Mouse (Mus musculus) midbrain, embryonic 11.5 days (tissue): ENCODE measurements around the gene Igf2r. TPM values are rescaled to one million over a fixed set of nuclear protein-coding genes. Genes with fewer than 3 reads are reported as not detected.

ENCODE experiments used
- ATAC-seq: fragments of 200-750 bp; cut with Nextera tagmentation; 2 replicates; pipeline ENCODE4 v1.8.0; 2017; ENCODE audit warnings: moderate TSS enrichment, moderate library complexity; ENCODE audit not compliant: low FRiP score
- DNase-seq: peaks from one replicate; pipeline ENCODE4 v3.0.0; 2015; ENCODE audit warnings: low spot score; ENCODE audit errors: missing footprints
- H3K27ac ChIP-seq: fragments of 300-500 bp; sonication (generic); 2 replicates; pipeline ENCODE4 v1.5.1; 2014; ENCODE audit warnings: low read depth, low read length
- H3K27me3 ChIP-seq: fragments of 300-500 bp; sonication (generic); 2 replicates; pipeline ENCODE4 v1.6.1; 2014; ENCODE audit warnings: mild to moderate bottlenecking, low read length, moderate library complexity, mixed read lengths; ENCODE audit not compliant: control insufficient read depth, insufficient read depth
- H3K36me3 ChIP-seq: fragments of 300-500 bp; sonication (generic); 2 replicates; pipeline ENCODE4 v1.6.1; 2014; ENCODE audit warnings: mild to moderate bottlenecking, low read length, moderate library complexity, mixed read lengths; ENCODE audit not compliant: control insufficient read depth, insufficient read depth
- H3K4me1 ChIP-seq: fragments of 300-500 bp; sonication (generic); 2 replicates; pipeline ENCODE4 v1.6.1; 2014; ENCODE audit warnings: low read length; ENCODE audit not compliant: control insufficient read depth, insufficient read depth
- H3K4me2 ChIP-seq: fragments of 300-500 bp; sonication (generic); 2 replicates; pipeline ENCODE4 v1.6.1; 2014; ENCODE audit warnings: mild to moderate bottlenecking, moderate library complexity
- H3K4me3 ChIP-seq: fragments of 300-500 bp; sonication (generic); 2 replicates; pipeline ENCODE4 v1.5.1; 2014; ENCODE audit warnings: low read depth, low read length
- H3K9ac ChIP-seq: fragments of 300-500 bp; sonication (generic); 2 replicates; pipeline ENCODE4 v1.6.1; 2014; ENCODE audit warnings: low read length
- H3K9me3 ChIP-seq: fragments of 300-500 bp; sonication (generic); 2 replicates; pipeline ENCODE4 v1.6.1; 2016; ENCODE audit warnings: low read length; ENCODE audit not compliant: control insufficient read depth
- WGBS: fragments of 180-500 bp; shearing (Covaris S2); extraction: QIAGEN DNeasy Blood & Tissue Kit; methylation state at CpG from one replicate; pipeline ENCODE4 v1.1.7; 2014; 5-methylcytosine and 5-hydroxymethylcytosine counted together
- polyA plus RNA-seq: library from polyadenylated mRNA; unstranded; fragments of >200 nt; fragmentation: Nextera tagmentation; extraction: Ambion mirVana; gene quantifications from 2 replicates; pipeline ENCODE4 v1.2.1, GENCODE M21; 2014

Igf2r gene
- polyA plus RNA-seq, 1 experiment from 2014 or later = 14.9 TPM

DNA sequence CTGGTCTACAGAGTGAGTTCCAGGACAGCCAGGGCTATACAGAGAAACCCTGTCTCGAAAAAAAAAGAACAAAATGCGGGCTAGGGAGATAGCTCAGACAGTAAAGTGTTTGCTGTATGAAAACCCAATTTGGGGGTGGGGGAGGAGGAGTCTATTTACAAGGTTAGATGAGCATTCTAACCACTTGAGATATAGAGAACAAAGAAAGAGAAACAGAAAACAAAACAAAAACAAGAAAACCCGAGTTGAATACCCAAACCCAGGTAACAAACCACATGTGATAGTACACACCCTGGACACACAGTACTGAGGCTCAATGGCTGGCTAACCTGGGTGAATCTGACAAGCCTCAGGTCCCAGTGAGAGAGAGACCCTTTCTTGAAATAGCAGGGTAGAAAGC lies 41.7 kb downstream of the Igf2r start:
- Histone ChIP-seq H3K4me2 (no peak overlapping the region), H3K9me3 (no peaks in the 10 kb centered on the region), H3K4me1 (no peaks in the 10 kb centered on the region), H3K4me3 (no peak overlapping the region), H3K27ac (no peak overlapping the region), H3K27me3 (no peaks in the 10 kb centered on the region), H3K36me3 (no peaks in the 10 kb centered on the region; the same call in 1 of the 2 replicates), H3K9ac (no peak overlapping the region)
- 82% methylated on average over 3 of the region's 3 CpGs for WGBS
- no peak for ATAC-seq
- DNase-seq = no peak

- no peaks in the 10 kb centered on the region for H3K4me1 ChIP-seq
- DNase-seq (no peak), ATAC-seq (no peak)
- H3K27me3 ChIP-seq = no peaks in the 10 kb centered on the region
- H3K36me3 ChIP-seq = peaks cover 3% of the 10 kb centered on the region; the same call in 1 of the 2 replicates
- H3K4me3 ChIP-seq = no peak overlapping the region
- no peak overlapping the region for H3K9ac ChIP-seq
- H3K4me2 ChIP-seq = no peak overlapping the region
- 80% methylated on average over 4 of the region's 4 CpGs for WGBS
- no peak overlapping the region for H3K27ac ChIP-seq
- no peaks in the 10 kb centered on the region for H3K9me3 ChIP-seq
These were observed 43.6 kb downstream of the Igf2r start for GRCm38 (mm10) chr17:12725871-12726270.

DNA sequence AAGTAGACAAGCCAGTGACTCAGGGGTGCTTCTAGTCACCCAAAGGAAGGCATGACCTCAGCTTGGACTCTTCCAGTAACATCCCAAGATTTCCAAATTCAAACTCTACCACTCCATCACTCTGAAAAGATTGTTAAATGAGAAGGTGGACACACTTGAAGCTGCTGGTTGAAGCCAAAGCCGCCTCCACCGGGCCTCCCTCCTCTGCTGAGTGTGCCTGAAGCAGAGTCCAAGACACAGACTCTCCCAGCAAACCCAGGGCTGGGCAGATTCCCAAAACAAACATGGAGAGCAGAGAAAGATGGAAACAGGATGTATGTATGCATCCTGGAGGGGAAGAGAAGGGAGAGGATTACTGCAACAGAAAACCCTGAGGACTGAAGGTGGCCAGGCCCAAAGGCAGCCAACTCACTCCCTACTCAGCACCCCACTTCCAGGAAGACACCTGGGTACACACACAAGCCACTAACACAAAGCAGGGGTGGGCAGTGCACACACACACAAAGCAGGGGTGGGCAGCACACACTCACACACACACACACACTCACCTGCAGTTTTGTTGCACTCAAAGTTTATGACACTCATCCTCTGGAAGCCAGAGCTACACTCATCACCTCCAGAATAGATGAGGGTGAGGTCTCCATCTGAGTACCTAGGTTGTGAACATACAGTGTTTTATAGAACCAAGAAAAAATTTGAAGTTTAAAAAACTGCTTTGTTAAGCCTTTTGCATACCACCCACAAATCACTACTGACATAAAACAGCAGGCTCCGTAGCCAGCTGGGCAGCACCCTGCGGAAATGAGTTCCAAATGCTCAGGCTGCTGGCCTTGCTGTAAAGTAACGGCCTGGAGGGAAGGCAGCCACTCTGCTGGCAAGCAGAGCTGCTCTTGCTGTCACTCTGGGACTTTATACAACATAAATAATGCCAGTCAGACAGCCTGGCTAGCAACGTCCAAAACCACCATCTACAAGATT lies 44.4 kb downstream of the Igf2r start:
- DNase-seq = no peak
- Histone ChIP-seq H3K27ac (no peak overlapping the region), H3K27me3 (no peaks in the 10 kb centered on the region), H3K4me2 (no peak overlapping the region), H3K4me1 (no peaks in the 10 kb centered on the region), H3K9ac (no peak overlapping the region), H3K36me3 (peaks cover 3% of the 10 kb centered on the region; the same call in 1 of the 2 replicates), H3K4me3 (no peak overlapping the region), H3K9me3 (no peaks in the 10 kb centered on the region)
- ATAC-seq = no peak
- WGBS = 84% methylated on average over 6 of the region's 6 CpGs

DNA sequence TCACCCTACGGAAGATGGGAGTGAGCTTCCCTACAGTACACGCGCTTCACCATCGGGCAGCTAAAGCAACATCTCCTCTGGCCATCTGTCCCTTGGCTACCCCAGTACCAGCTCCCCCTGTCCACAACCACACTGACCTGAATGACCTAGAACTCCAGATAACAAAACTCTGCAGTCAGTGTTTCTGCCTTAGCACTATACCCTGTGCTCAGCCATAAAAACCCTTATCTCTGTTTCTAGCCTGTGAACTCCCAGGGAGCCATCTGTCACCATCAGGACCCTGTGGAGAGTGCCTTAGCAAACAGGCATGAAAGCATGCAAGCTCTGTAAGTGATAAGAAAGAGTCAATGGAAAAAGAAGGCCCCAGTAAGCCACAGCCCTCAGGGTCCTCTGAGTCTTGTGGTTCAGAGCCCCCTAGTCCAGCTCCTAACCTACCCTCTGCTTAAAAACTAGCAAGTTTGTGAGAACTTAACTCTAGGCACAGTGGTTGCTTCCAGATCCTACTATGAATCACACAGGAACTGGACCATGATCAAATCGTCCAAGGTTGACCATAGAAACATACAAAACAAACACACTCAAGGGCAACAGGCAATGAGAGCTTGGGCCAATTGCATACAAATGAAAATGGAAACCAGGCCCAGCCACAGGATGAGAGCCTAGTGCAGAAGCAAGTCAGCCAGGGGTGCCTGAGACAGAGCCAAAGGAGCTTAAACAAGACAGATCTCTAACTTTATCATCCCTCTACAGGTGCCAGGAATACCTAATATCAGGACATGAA lies 45.3 kb downstream of the Igf2r start:
- no peak for DNase-seq
- no peak overlapping the region for H3K4me2 ChIP-seq
- no peak overlapping the region for H3K9ac ChIP-seq
- WGBS = 84% methylated on average over 5 of the region's 5 CpGs
- H3K4me3 ChIP-seq = no peak overlapping the region
- ATAC-seq = no peak
- H3K36me3 ChIP-seq = peaks cover 3% of the 10 kb centered on the region; the same call in 1 of the 2 replicates
- H3K4me1 ChIP-seq = no peaks in the 10 kb centered on the region
- H3K27me3 ChIP-seq = no peaks in the 10 kb centered on the region
- no peak overlapping the region for H3K27ac ChIP-seq
- no peaks in the 10 kb centered on the region for H3K9me3 ChIP-seq

DNA sequence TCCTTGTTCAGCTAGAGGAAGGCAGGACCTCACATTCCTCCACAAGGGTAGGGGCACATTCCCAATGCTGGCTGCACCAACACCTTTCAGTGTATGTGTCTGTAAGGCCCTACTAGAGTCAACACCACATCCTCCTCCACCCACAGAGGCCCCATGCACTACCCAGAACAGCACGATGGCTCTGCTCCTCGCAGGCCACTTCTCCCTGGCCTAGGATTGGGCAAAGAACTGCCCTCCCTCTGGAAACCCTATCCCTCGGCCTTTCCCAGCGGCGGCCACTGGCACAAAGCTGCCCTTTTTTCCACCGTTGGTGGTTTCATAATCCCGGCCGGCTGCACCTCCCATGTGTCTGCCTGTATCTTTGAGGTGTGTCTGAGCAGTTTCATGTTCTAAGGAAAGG lies 46.8 kb downstream of the Igf2r start:
- Histone ChIP-seq H3K4me3 (no peak overlapping the region), H3K4me2 (no peak overlapping the region), H3K27me3 (no peaks in the 10 kb centered on the region), H3K9ac (no peak overlapping the region), H3K9me3 (no peaks in the 10 kb centered on the region), H3K27ac (no peak overlapping the region), H3K36me3 (peaks cover 3% of the 10 kb centered on the region; the same call in 1 of the 2 replicates), H3K4me1 (no peaks in the 10 kb centered on the region)
- ATAC-seq (no peak), DNase-seq (no peak)
- WGBS = 56% methylated on average over 8 of the region's 8 CpGs

DNA sequence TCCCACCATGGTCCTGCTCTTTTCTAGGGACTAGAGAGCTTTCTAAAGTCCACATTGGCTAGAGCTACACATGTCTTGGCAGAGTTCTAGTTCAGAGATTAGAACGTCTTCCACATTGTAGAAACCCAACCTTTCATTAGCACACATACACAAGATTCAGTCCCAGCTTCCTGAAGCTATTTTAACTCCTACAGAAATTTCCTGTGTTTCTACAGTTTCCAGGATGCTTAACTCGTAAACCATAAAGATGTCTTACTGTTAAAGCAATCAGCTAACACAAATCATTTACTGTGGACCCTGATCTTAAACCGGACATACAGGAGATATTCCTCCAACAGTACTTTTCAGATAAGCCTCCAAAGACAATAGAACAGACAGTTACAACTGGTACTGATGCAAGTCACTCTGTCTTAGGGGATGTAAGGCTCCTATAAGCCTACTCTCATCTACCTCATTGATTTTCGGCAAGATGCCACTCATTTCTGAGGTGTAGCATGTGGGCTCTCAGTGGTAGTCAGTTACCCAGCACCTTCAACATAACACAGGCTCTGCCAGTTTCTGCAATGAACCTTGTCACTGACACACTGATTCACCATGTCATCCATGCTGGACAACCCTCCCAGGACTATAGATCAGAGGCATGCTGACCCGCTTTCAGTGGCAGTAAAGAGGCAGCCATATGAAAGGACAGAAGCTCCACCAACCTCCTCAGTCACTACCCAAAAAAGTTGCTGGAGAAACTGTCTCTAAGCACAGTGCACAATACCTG lies 48.2 kb downstream of the Igf2r start:
- Histone ChIP-seq H3K9me3 (no peaks in the 10 kb centered on the region), H3K4me3 (no peak overlapping the region), H3K4me2 (no peak overlapping the region), H3K27ac (no peak overlapping the region), H3K9ac (no peak overlapping the region), H3K27me3 (no peaks in the 10 kb centered on the region), H3K36me3 (peaks cover 5% of the 10 kb centered on the region; the same call in 1 of the 2 replicates), H3K4me1 (no peaks in the 10 kb centered on the region)
- no peak for ATAC-seq
- no peak for DNase-seq
- 87% methylated on average over 5 of the region's 5 CpGs for WGBS

GRCm38 (mm10) chr17:12718251-12718650 lies 51.2 kb downstream of the Igf2r start:
- ATAC-seq (no peak), DNase-seq (no peak)
- H3K9ac ChIP-seq = no peak overlapping the region
- no peaks in the 10 kb centered on the region for H3K27me3 ChIP-seq
- H3K4me1 ChIP-seq = no peaks in the 10 kb centered on the region
- H3K4me2 ChIP-seq = no peak overlapping the region
- H3K27ac ChIP-seq = no peak overlapping the region
- 81% methylated on average over 7 of the region's 7 CpGs for WGBS
- no peaks in the 10 kb centered on the region for H3K9me3 ChIP-seq
- no peak overlapping the region for H3K4me3 ChIP-seq
- peaks cover 5% of the 10 kb centered on the region; the same call in 1 of the 2 replicates for H3K36me3 ChIP-seq

GRCm38 (mm10) chr17:12717445-12717844 lies 52.0 kb downstream of the Igf2r start:
- H3K4me2 ChIP-seq = no peak overlapping the region
- ATAC-seq (no peak), DNase-seq (no peak)
- H3K9ac ChIP-seq = no peak overlapping the region
- H3K27me3 ChIP-seq = no peaks in the 10 kb centered on the region
- no peak overlapping the region for H3K4me3 ChIP-seq
- H3K27ac ChIP-seq = no peak overlapping the region
- H3K36me3 ChIP-seq = peaks cover 5% of the 10 kb centered on the region; the same call in 1 of the 2 replicates
- no peaks in the 10 kb centered on the region for H3K4me1 ChIP-seq
- no peaks in the 10 kb centered on the region for H3K9me3 ChIP-seq
- WGBS = 95% methylated on average over 4 of the region's 4 CpGs
